In genomic region chr3:41601226-41602020, GRCm38 (mm10) we compare ENCODE assay signal across 26 mouse cellular contexts. TPM values are rescaled to one million over a fixed set of nuclear protein-coding genes. Genes with fewer than 3 reads are reported as not detected.
DNase-seq lines count a peak whose midpoint lies in the region; ATAC-seq and TF ChIP-seq lines count a peak whose summit lies in the region.
"Had no signal": no experiment of that assay in that cellular context is flagged by ENCODE, and none has a peak within 500 bp of the region (broad histone marks: within the 10 kb centered on the region; RNA-seq: fewer than 3 reads in every experiment).

No protein-coding gene starts in this region.

- no peaks in the 10 kb centered on the region for H3K27me3 ChIP-seq in heart, embryonic 10.5 days (ENCODE audit: insufficient read depth, poor library complexity, severe bottlenecking)
- no peaks in the 10 kb centered on the region for H3K27me3 ChIP-seq in kidney, embryonic 15.5 days
- no peaks in the 10 kb centered on the region for H3K27me3 ChIP-seq in ES-Bruce4 (ENCODE audit: control insufficient read depth, insufficient read depth, low read length, poor library complexity, severe bottlenecking)
- H3K27me3 ChIP-seq in embryonic facial prominence, embryonic 10.5 days (replicated peaks; ENCODE audit: low read depth, poor library complexity, severe bottlenecking) = no peaks in the 10 kb centered on the region
- H3K27me3 ChIP-seq in forebrain, embryonic 15.5 days = no peaks in the 10 kb centered on the region
- H3K27me3 ChIP-seq: heart, embryonic 13.5 days; hindbrain, embryonic 15.5 days; liver, embryonic 13.5 days; neural tube, embryonic 12.5 days had no signal

- ATAC-seq in kidney, embryonic 15.5 days (replicated peaks; ENCODE audit: low FRiP score) = no peak
- no peak for ATAC-seq in forebrain, embryonic 15.5 days (replicated peaks)
- ATAC-seq: forebrain, embryonic 14.5 days; inflammation-experienced regulatory T-cells, adult 6 months had no signal

- no peak overlapping the region for H3K9ac ChIP-seq in kidney, embryonic 15.5 days
- no peak overlapping the region for H3K9ac ChIP-seq in ES-Bruce4 (ENCODE audit: low read depth, poor library complexity, severe bottlenecking)
- no peak overlapping the region for H3K9ac ChIP-seq in forebrain, embryonic 15.5 days (replicated peaks)
- H3K9ac ChIP-seq: heart, embryonic 13.5 days; hindbrain, embryonic 15.5 days; liver, embryonic 13.5 days; neural tube, embryonic 12.5 days had no signal

- no peaks in the 10 kb centered on the region for H3K9me3 ChIP-seq in heart, embryonic 10.5 days
- no peaks in the 10 kb centered on the region for H3K9me3 ChIP-seq in kidney, embryonic 15.5 days (replicated peaks)
- no peaks in the 10 kb centered on the region for H3K9me3 ChIP-seq in ES-Bruce4 (replicated peaks; ENCODE audit: control insufficient read depth, insufficient read depth, low read length, poor library complexity, severe bottlenecking)
- H3K9me3 ChIP-seq in embryonic facial prominence, embryonic 10.5 days = no peaks in the 10 kb centered on the region
- no peaks in the 10 kb centered on the region for H3K9me3 ChIP-seq in forebrain, embryonic 15.5 days
- H3K9me3 ChIP-seq: heart, embryonic 13.5 days; hindbrain, embryonic 10.5 days; hindbrain, embryonic 15.5 days; liver, embryonic 13.5 days; neural tube, embryonic 12.5 days had no signal

- TF ChIP-seq POLR2A in ES-Bruce4 (IDR thresholded peaks at IDR 0.05; ENCODE audit: insufficient read depth, low read length) = no peak

- 80% methylated on average over 9 of the region's 9 CpGs for WGBS in heart, embryonic 10.5 days
- WGBS in kidney, embryonic 15.5 days = 84% methylated on average over 9 of the region's 9 CpGs
- WGBS in embryonic facial prominence, embryonic 10.5 days = 82% methylated on average over 9 of the region's 9 CpGs
- whole genome bisulfite sequencing in forebrain, embryonic 15.5 days = 63% methylated on average over 9 of the region's 9 CpGs

- TF ChIP-seq EP300 in ES-Bruce4 (IDR thresholded peaks at IDR 0.05; ENCODE audit: insufficient read depth, low read depth, low read length) = no peak

- DNase-seq in heart, embryonic 10.5 days (ENCODE audit: low spot score) = peak; percentile 73
- DNase-seq in heart, postnatal 10 days = no peak
- peak; percentile 5 for DNase-seq in kidney, postnatal 10 days
- peak; percentile 6 for DNase-seq in embryonic facial prominence, embryonic 10.5 days (ENCODE audit: low spot score)
- DNase-seq in left cerebral cortex, postnatal 25 days (ENCODE audit: low spot score in 2 of 2) = no peak
- DNase-seq: adrenal gland, postnatal 10 days; cerebellum, adult 8-10 months; cerebellum, postnatal 25 days; gastrocnemius, postnatal 25 days; heart, adult 18-20 months; heart, postnatal 14 days; liver, embryonic 13.5 days; lung, adult 2 months; lung, postnatal 10 days had no signal

- peaks cover 44% of the 10 kb centered on the region for H3K4me1 ChIP-seq in heart, embryonic 10.5 days
- H3K4me1 ChIP-seq in kidney, embryonic 15.5 days = peaks cover 24% of the 10 kb centered on the region
- peaks cover 4% of the 10 kb centered on the region for H3K4me1 ChIP-seq in ES-Bruce4 (ENCODE audit: control insufficient read depth, insufficient read depth, low read length)
- H3K4me1 ChIP-seq in embryonic facial prominence, embryonic 10.5 days = peaks cover 12% of the 10 kb centered on the region
- H3K4me1 ChIP-seq in forebrain, embryonic 15.5 days = peaks cover 14% of the 10 kb centered on the region

- peaks cover 54% of the 10 kb centered on the region for H3K36me3 ChIP-seq in heart, embryonic 10.5 days
- peaks cover 76% of the 10 kb centered on the region for H3K36me3 ChIP-seq in kidney, embryonic 15.5 days
- peaks cover 96% of the 10 kb centered on the region for H3K36me3 ChIP-seq in ES-Bruce4 (ENCODE audit: control insufficient read depth, insufficient read depth, low read length, poor library complexity, severe bottlenecking)
- H3K36me3 ChIP-seq in embryonic facial prominence, embryonic 10.5 days (replicated peaks) = peaks cover 81% of the 10 kb centered on the region
- peaks cover 21% of the 10 kb centered on the region for H3K36me3 ChIP-seq in forebrain, embryonic 15.5 days

- H3K27ac ChIP-seq in heart, embryonic 10.5 days = no peak overlapping the region
- H3K27ac ChIP-seq in kidney, embryonic 15.5 days = no peak overlapping the region
- H3K27ac ChIP-seq in ES-Bruce4 (ENCODE audit: insufficient read depth, low read length) = 0 out of 2 replicates have a peak overlapping the region, but pooled peaks have one; percentile 21
- H3K27ac ChIP-seq in embryonic facial prominence, embryonic 10.5 days (replicated peaks) = no peak overlapping the region
- H3K27ac ChIP-seq in forebrain, embryonic 15.5 days (replicated peaks) = no peak overlapping the region
- H3K27ac ChIP-seq: heart, embryonic 13.5 days; hindbrain, embryonic 10.5 days; hindbrain, embryonic 15.5 days; kidney, postnatal 0 days; liver, embryonic 13.5 days; macrophage; neural tube, embryonic 12.5 days had no signal

- intact Hi-C loops in heart, postnatal 10 days (cut with DNase I) = loop anchor here (5.0 kb wide), 1 partner anchor 34 kb away; no protein-coding TSS in a partner anchor
- intact Hi-C loops in left cerebral cortex, postnatal 25 days (cut with DNase I) = no loop called here

- TF ChIP-seq CTCF in ES-Bruce4 (IDR thresholded peaks at IDR 0.05; ENCODE audit: low read depth, low read length) = no peak

- no peak overlapping the region for H3K4me3 ChIP-seq in heart, embryonic 10.5 days
- no peak overlapping the region for H3K4me3 ChIP-seq in kidney, embryonic 15.5 days (replicated peaks)
- no peak overlapping the region for H3K4me3 ChIP-seq in ES-Bruce4 (ENCODE audit: low read depth, low read length)
- no peak overlapping the region for H3K4me3 ChIP-seq in embryonic facial prominence, embryonic 10.5 days
- no peak overlapping the region for H3K4me3 ChIP-seq in forebrain, embryonic 15.5 days
- H3K4me3 ChIP-seq: heart, embryonic 13.5 days; hindbrain, embryonic 10.5 days; hindbrain, embryonic 15.5 days; liver, embryonic 13.5 days; myocyte; neural tube, embryonic 12.5 days had no signal

- no peak overlapping the region for H3K4me2 ChIP-seq in kidney, embryonic 15.5 days
- no peak overlapping the region for H3K4me2 ChIP-seq in forebrain, embryonic 15.5 days (replicated peaks)
- H3K4me2 ChIP-seq: heart, embryonic 13.5 days; hindbrain, embryonic 15.5 days; liver, embryonic 13.5 days; neural tube, embryonic 12.5 days had no signal

RNA-seq across cellular contexts. Expression of gene Jade1, which starts 45.9 kb away (rescaled TPM):
- polyA plus RNA-seq in heart, embryonic 10.5 days (2016; fragmentation: Nextera tagmentation; extraction: Ambion mirVana) = 13.1 and 17.8 TPM in 2 replicates
- total RNA-seq in heart, postnatal 10 days (2021) = 10 to 100 TPM; 35.4 to 42.4 TPM
- polyA plus RNA-seq in kidney, embryonic 15.5 days (2015; fragmentation: Nextera tagmentation; extraction: Ambion mirVana) = 22.1 and 22.8 TPM in 2 replicates
- 179 and 201 TPM in 2 replicates for polyA plus RNA-seq in ES-Bruce4 (2011; ENCODE audit: insufficient read depth, insufficient read length, low read depth, missing spikeins)
- polyA plus RNA-seq in embryonic facial prominence, embryonic 10.5 days (2016; fragmentation: Nextera tagmentation; extraction: Ambion mirVana) = 15.5 and 18.8 TPM in 2 replicates
- polyA plus RNA-seq in forebrain, embryonic 15.5 days (2015; fragmentation: Nextera tagmentation; extraction: Ambion mirVana) = 21.5 and 22.2 TPM in 2 replicates
- total RNA-seq in left cerebral cortex, postnatal 25 days (2021) = 10 to 100 TPM; 36.8 to 42.5 TPM

Comparison
In these comparisons a context has a peak if more than half of its experiments do, and no peak if none do; other contexts are left out.
1. DNase-seq: peak in heart, embryonic 10.5 days (single experiment), kidney, postnatal 10 days (single experiment) and embryonic facial prominence, embryonic 10.5 days (single experiment); none in heart, postnatal 10 days (0 of 2) and left cerebral cortex, postnatal 25 days (0 of 2).